Mouse (Mus musculus): ENCODE measurements around the gene Trim72.

Trim72 gene

DNA sequence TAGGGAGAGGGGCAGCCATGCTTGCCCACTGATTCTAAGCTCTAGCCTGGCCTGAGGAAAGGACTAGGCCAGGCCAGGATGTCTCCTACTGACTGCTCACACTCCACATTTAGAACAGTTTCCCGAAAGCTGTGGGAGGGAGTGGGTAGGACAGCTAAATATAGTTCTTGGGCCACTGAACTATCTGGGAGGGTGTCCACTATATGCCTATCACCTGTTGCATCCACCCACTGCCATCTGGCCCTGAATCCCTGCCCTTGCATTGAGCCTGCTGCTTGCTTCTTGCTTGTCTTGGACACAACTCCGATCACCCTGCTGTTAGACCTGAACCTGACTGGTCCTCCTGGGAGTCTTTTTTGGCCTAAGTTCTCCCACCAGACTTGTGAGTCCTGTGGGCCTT lies at the start of gene Trim72:
Gene Trim72 (plus strand): TSS at position 262 of the 400 bp plus-strand sequence.
- DNase-seq: peak; percentile 88

DNA sequence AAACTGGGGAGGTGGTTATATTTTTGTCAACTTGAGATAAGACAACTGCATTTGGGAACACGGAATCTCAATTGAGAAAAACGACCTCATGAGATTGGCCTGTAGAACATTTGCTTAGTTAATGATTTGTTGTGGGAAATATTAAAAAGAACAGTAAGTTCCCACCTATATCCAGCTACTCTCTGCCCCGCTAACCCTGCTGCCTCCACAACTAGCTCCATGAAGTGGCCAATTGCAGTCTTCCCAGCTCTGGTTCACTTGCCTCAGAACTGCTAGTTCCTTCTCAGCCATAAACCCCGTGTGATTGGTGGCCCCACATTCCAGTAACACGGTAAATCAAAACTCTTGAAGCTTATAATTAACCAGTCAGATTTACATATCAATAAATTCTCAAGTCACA lies 44.4 kb upstream of the Trim72 start:
- DNase-seq: no peak

DNA sequence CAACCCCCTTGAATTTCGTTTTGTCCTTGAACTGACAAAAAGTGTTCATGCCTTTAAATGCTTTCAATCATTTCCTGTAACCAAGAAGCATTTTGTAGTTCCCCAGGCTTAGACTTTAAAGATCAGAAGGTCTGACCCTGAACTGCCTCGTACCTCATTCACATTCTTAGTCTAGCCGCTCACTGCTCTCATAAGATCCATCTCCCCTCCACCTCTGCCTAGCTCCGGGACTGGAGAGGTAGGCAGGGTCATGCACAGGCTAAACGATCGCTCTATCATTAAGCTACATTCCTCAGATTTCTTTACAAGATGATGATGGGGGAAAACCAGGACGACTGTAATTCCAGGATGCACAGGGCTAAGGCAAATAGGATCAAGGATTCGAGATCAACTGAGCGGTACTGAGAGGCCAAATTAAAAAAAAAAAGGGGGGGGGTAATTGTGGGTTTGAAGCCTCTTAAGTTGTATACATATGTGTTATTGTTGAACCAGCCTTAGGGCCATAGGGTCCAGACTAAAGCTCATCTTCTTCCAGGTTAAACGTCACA lies 37.3 kb upstream of the Trim72 start:
- DNase-seq: peak; percentile 36

DNA sequence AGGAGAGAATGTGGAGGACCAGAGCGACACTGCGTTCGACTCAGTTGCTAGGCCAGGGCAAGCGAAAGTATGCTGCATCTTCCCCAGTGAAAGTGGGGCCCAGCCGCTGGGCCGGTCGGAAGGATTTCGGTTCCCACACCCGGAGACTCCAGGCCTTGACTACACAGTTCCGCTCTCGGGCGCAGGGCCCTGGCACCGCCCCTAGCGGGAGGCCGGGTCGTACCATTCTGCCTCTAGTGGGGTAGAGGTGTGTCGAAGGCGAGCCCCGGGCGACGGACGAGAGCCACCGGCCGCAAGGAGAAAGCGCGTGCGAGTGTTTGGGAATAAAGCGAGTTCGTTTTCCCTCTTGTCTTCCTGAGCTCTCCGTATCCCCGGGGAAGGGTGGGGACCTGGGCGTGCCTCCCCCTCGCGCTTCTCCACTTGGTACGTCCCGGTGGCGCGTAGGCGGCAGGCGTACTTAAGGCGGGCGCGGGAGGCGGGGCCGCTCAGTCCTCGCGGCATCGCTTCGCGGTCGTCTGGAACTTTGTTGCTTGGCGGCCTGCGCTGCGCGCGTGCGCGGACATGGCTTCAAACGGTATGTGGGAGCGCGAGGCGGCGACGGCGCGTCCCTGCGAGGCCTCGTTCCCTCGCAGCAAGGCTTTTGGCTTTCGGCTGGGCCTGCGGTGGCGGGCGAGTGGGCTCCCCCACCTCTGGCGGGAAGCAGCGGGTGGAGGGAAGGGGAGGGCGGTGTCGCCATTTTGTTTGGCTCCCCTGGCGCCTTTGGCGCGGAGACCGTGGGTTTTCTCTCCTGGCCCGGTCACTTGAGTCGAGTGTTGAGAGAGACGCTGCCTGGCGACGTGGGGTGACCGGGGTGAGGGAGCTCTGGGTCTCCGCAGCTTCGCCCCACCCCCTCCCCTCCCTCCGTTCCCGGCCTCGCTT lies 36.5 kb upstream of the Trim72 start, which contains the start of gene Fus:
Gene Fus (plus strand): TSS at position 454 of the 918 bp plus-strand sequence.
- DNase-seq: peak; percentile 95

DNA sequence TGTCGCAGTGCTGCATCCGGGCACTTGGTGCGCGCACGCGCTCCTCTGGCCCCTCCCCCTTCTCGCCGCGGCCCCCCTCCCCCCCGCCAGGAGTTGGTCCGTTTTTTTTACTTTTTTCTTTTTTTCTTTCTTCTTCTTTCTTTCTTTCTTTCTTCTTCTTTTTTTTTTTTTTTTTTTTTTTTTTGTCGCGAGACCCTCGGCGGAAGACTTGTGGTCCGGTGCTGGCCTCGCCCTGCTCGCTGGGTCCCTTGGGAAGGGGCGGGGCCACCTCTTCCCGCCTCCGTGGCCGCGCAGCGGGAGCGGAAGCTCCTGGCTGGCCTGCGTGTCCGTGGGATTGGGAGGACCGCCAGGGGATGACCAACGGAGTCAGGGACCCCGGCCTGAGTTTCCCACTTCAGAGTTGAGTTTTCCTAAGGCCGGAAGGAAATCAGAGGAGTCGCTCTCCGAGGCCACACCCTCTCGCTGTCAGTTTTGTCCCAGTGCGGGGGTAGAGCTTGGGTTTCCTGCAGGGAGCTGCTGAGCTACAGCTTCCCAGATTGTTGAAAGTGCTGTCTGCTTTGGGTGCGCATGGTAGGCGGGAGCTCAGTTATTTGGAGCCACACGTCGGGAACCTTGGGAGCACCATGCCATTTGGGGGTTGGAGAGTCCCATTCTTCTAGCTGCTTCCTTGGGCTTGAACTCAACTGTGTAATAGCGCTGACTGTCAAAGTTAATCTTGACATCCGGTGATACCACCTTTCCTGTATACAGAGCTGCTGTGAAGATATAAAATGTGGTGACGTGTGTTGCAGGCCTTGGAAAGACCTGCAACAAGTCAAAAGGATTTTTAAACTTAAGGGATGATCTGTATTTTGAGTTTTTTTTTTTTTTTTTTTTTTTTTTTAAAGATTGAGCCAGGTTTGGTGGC lies 35.6 kb upstream of the Trim72 start:
- peak; percentile 82 for DNase-seq

DNA sequence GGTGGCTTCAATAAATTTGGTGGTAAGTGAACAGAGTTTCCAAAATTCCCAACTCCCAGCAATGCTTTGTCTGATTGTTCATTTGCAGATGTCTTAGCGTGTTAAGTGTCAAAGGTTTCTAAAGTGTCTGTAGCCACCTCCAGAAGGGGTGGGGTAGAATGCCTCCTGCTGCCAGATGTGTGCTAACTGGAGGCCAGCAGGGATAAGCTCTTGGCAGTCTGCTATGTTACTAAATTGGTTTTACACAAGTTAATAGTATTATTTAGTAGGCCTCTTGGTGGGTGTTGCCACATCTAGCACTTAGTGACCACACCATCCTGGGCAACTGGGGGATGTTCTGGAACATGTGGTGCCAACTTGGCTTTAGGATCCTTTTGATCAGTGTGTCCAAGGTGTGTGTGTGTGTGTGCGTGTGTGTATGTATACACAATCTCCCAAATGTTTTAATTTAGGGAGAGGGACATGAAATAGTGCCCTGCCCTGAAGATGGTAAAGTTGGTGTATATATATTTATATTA lies 29.3 kb upstream of the Trim72 start:
- DNase-seq: no peak

DNA sequence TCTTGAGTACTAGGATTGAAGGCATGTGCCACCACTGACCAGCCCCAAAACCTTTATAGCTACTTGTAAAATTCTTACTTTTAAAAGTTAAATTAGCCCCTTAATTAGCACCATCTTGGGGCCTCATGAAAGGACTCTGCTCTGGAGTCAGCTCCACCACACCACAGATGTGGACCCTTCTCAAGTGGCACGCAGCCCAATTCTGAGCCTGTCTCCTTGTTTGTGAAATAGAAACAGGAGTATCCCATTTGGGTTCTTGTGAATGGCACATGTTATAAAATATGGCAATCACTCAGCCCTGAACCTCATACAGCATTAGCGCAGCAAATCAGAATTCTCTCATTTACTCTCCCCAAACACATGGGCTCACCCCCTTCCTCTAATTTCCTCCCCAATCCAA lies 24.9 kb upstream of the Trim72 start:
- no peak for DNase-seq

DNA sequence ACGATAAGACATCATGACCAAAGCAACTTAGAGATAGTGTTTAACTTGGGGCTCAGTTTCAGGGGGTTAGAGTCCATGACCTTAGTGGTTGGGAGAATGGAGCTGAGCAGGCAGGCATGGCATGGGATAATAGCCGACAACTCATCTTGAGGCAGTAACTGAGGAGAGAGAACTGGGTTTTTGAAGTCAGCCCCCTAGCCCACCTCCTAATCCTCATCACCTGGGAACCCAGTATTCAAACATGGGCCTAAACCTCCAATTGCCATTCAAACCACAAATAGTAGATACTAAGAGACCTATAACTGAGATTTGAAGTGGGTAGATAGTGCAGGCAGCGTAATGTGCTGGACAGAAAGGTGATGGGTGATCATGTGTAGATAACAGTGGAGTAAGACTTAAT lies 23.1 kb upstream of the Trim72 start:
- no peak for DNase-seq

DNA sequence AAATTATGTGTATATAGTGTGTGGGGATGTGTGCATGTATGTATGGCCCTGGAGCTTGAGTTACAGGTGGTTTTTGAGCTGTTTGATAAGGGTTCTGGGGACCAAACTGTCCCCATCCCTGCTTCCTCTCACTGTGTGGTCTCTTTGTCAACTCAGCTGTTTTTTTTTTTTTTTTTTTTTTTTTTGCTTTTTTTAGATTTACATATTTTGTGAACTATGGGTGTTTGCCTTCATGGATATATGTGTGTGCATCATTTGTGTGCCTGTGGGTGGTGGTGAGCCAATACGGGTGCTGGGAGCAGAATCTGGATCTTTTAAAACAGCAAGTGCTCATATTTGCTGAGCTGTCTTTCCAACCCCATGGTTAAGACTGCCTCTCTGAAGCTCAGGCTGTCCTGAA lies 14.8 kb upstream of the Trim72 start:
- no peak for DNase-seq

DNA sequence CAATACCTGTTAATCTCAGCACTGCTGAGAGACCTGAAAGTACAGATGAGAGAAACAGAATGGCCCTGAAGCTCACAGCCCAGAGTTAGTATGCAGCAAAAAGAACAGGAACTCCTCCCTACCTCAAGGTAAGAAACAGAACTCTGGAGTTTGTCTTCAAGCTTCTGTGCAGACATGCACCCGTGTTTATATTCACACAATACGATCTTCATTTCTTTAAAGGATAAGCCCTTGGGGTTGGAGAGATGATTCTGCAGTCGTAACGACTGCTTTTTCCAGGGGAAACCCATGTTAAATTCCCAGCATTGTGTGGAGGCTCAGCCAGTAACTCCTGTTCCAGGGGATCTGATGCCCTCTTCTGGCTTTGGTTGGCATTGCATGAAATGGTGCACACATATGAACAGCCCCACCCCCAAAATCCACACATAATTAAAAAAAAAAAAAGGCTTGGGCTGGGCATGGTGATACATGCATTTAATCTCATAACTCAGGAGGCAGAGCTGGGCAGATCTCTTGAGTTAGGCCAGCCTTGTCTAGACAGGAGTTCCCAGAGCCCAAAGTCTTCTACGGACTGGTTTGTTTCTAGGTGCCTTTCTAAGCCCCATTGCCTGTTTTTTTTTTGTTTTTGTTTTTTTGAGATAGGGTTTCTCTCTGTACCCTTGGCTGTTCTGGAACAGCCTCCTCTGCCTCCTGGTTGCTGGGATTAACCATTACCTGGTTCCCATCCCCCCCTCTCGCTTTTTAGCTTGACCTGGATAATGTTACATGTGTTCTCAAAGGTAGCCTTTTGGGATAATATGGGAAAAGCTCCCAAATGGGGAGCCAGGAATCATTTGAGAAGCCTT lies 11.9 kb upstream of the Trim72 start:
- DNase-seq: peak; percentile 57

DNA sequence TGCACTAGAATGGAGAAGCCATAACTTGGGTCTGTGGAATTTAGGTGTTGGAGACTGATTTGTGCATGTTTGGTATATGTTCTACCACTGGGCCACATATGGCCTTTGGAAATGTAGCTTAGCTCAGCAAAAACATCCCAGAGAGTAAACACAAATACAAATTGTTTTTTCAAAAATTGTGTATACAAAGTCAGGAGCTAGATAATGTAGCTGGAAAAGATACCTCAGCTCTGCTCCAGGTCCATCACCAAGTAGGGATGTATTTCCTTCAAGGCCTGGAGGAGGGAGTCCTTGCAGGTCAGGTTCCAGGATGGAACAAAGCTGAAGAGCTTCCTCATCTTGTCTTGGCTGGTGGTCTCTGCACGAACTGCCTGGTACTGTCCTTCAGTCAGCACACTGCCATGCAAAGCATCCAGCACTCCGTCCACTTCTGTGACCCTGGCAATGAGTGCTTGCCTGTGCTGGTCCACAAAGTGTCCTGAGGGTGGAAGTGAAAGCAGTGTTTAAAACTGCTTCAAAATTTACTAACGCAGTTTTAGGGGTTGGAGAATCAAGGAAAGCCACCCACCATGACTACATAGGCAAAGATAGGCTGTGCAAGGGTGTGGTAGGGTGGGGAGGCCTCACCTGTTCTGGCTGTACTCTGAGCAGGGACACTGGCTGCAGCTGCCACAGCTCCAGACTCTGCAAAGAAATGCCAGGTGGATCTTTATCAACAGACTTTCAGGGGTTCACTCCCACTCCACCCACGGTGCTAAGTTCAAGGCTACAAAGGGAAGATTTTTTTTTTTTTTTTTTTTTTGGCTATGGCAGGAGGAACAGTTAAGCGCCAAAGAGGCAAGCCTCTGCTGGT lies 11.0 kb upstream of the Trim72 start:
- no peak for DNase-seq

DNA sequence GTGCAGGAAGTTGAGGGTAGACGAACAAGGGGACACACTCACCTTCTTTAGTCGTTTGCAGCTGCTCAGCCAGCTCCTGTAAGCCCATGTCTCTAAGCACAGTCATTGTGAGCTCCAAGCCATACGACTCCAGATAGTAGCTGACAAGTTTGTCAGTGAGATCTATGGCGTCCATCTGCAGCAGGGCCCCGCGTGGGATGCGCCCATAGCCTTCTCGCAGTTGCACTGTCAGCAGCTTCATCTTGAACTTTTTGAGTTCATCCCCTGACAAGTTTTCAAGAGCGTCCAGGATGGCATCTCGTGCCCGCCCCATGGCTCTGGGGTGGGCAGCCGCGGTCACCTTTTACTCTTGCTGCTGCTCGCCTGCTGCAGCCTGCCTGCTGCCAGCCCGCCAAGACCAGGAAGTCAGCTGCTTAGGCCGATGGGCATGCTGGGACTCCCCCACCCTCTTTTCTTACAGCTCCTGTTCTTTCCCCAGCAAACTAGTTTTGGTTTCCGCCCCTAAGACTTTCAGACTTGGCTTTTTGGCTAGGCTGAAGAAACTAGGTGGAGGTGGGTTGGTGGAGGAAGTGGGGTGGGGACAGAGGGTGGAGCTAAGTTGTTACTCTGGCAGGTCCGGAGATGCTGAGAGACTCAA lies 10.3 kb upstream of the Trim72 start, which contains the start of gene Pycard:
Gene Pycard (minus strand): TSS at position 527 of the 637 bp plus-strand sequence.
- DNase-seq: no peak

DNA sequence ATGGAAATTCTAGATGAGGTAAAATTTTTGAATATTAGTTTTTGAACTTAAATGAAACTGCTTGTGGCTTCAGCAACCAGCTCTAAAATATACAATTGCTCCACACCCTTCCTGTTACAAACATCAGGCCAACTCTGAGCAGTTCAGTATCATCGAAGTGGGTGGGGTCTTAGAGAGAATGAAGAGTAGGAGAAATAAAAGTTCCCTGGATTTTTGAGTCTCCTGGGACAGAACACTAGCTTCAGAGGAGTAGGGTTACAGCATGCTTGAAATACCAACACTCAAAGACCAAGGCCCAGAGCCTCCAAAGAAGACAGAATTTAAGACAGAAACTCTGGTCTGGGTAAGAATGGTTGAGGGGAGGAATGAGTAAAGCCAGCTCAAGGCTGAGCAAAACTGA lies 4.3 kb upstream of the Trim72 start:
- no peak for DNase-seq

DNA sequence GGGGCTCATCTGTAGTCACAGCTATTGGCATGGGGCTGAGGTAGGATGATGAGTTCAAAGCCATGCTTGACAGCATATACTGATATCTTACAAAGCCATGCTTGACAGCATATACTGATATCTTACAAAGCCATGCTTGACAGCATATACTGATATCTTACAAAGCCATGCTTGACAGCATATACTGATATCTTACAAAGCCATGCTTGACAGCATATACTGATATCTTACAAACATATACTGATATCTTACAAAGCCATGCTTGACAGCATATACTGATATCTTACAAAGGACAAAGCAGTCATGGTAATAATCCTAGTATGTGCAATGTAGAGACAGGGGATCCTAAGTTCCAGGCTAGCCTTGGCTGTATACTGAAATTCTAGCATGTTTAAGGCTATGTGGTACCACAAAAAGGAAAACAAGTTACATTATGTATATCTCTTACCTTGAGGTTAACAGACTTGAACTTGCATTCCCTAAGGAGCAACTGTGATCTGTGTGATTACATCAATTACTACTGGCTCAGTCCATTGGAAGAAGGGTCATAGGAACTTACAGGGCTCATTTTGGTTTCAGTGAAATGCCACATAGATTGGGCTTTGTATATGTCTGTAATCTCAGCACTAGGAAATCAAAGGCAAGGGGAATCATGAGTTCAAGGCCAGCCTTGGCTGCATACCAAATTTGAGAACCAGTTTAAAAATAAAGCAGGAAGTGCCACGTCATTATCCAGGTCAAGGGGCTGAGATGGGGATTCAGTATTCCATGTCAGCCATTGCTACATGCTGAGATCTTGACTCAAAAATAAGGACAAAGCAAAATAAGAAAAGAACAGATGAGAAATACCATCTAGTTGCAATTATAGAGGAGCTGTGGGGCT lies 3.4 kb upstream of the Trim72 start:
- no peak for DNase-seq

DNA sequence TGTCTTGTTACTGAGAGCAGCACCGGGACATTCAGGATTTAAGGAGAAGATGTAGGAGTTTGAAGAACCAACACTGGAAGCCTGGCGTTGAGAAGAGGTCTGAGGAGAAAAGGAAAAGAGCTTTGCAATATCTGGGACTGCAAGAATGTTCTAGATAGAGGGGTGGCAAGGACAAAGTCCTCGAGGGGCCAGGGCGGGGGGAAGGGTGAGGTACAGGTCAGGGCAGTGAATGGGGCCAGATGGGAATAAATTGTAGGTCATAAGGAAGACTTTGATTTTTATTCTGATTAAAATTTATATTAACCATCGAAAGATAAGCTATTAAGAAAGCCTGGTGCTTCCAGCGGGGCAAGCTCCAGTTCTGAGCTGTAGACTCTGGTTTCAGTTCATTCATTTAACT lies 651 bp upstream of the Trim72 start:
- DNase-seq: no peak

DNA sequence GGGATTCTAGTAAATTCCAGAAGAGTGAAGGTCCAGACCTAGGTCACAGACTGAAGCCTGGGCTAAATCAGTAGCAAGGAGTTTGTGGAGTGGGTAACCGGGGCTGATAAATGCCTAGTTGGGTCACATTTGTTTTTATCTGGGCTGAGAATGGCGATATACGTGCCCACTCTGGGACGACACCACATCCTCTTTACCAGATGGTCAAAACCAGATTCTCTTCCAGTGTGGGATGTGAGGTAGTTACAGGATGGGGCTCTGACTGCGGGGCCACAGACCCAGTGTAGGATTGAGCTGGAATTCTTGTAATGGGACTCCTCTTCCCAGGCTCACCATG lies 369 bp downstream of the Trim72 start:
- DNase-seq: no peak

DNA sequence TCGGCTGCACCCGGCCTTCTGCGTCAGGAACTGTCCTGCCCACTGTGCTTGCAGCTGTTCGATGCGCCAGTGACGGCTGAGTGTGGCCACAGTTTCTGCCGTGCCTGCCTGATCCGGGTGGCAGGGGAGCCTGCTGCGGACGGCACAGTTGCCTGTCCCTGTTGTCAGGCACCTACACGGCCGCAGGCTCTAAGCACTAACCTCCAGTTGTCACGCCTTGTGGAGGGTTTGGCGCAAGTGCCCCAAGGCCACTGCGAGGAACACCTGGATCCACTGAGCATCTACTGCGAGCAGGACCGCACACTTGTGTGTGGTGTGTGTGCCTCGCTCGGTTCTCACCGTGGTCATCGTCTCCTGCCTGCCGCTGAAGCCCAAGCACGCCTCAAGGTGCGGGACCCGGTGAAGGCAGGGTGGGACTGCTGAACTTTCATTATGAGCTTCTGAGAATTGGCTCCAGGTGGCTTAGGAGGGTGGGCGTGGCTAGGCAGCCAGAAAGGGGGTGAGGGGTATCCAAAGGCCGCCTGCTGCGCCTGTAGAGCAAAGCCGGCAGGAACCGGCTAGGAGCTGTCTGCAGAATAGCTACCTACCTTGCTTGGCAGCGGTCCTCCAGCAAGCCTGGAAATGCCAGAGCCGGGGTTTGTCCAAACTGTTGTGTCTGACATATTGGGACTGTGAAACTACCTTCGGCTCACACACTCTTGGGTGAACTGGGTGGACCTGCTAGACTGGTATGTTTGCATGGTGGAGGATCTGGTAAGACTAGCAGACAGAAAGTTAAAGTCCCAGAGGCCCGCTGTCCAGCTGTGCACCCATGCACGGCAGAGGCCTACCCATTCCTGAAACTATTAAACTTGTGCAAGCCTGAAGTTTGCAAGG lies 976 bp downstream of the Trim72 start:
- DNase-seq: no peak

DNA sequence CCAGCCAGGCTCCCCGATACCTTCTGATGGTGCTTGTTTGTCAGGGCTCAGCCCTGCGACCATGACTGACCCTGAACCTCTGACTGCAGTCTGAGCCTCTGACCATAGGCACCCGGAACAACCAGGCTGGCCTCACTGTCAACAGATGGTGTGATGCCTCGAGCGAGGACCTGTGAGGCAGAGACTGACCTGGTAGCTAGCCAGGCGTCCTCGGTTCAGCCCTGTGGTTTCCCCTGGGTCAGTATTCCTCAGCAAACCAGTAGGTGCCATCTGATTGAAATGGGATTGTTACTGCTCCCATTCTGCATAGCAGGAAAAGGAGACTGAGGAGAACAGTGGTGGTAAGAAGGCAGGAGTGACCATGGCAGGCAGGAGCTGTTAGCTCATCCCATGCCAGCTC lies 2.4 kb downstream of the Trim72 start:
- no peak for DNase-seq
